Mouse (Mus musculus) liver, postnatal 0 days (tissue): ENCODE data around the gene Olfr1148. TPM values are rescaled to one million over a fixed set of nuclear protein-coding genes. Genes with fewer than 3 reads are reported as not detected.

Source experiments
- ATAC-seq: fragments of 200-750 bp; cut with Nextera tagmentation; 2 replicates; pipeline ENCODE4 v1.8.0; 2017; ENCODE audit warnings: mild to moderate bottlenecking, moderate library complexity
- DNase-seq: peaks from one replicate; pipeline ENCODE4 v3.0.0-alpha.2; 2016
- H3K27ac ChIP-seq: fragments of 300-500 bp; sonication (generic); 2 replicates; pipeline ENCODE4 v1.5.1; 2014; ENCODE audit warnings: antibody characterized with exemption, moderate library complexity, mild to moderate bottlenecking, low read depth
- H3K27me3 ChIP-seq: fragments of 300-500 bp; sonication (generic); 2 replicates; pipeline ENCODE4 v1.6.1; 2014; ENCODE audit warnings: low read length, control low read depth, mixed read lengths; ENCODE audit not compliant: insufficient read depth
- H3K36me3 ChIP-seq: fragments of 300-500 bp; sonication (generic); replicated peaks from 2 replicates; pipeline ENCODE4 v1.6.1; 2014; ENCODE audit warnings: mild to moderate bottlenecking, control low read depth, low read length, moderate library complexity, mixed read lengths; ENCODE audit not compliant: insufficient read depth
- H3K4me1 ChIP-seq: fragments of 300-500 bp; sonication (generic); 2 replicates; pipeline ENCODE4 v1.6.1; 2014; ENCODE audit warnings: antibody characterized with exemption, mild to moderate bottlenecking, control low read depth; ENCODE audit not compliant: insufficient read depth
- H3K4me2 ChIP-seq: fragments of 300-500 bp; sonication (generic); 2 replicates; pipeline ENCODE4 v1.6.1; 2014; ENCODE audit warnings: low read depth, mild to moderate bottlenecking, low read length, moderate library complexity, mixed read lengths
- H3K4me3 ChIP-seq: fragments of 300-500 bp; sonication (generic); 2 replicates; pipeline ENCODE4 v1.5.1; 2014; ENCODE audit warnings: low read depth, low read length
- H3K9ac ChIP-seq: fragments of 300-500 bp; sonication (generic); replicated peaks from 2 replicates; pipeline ENCODE4 v1.6.1; 2014; ENCODE audit warnings: mild to moderate bottlenecking, moderate library complexity
- H3K9me3 ChIP-seq: fragments of 300-500 bp; sonication (generic); 2 replicates; pipeline ENCODE4 v1.6.1; 2016; ENCODE audit warnings: mild to moderate bottlenecking, control low read depth, low read length, mixed read lengths
- CTCF ChIP-seq: sonication (generic); IDR thresholded peaks from 2 replicates; pipeline ENCODE4 v1.5.1; 2016; ENCODE audit warnings: antibody characterized with exemption, low read depth
- EP300 ChIP-seq: IDR thresholded peaks from 2 replicates; pipeline ENCODE4 v1.6.1; 2016; ENCODE audit warnings: antibody characterized with exemption, low read depth, mild to moderate bottlenecking
- WGBS: fragments of 180-500 bp; shearing (Covaris S2); extraction: QIAGEN DNeasy Blood & Tissue Kit; methylation state at CpG from one replicate; pipeline ENCODE4 v1.1.7; 2014; ENCODE audit not compliant: insufficient replicate concordance; 5-methylcytosine and 5-hydroxymethylcytosine counted together
- polyA plus RNA-seq: library from polyadenylated mRNA; unstranded; fragments of >200 nt; fragmentation: Nextera tagmentation; extraction: Ambion mirVana; gene quantifications from 2 replicates; pipeline ENCODE4 v1.2.1, GENCODE M21; 2015

Gene Olfr1148
- not detected in 2 replicates for polyA plus RNA-seq

DNA sequence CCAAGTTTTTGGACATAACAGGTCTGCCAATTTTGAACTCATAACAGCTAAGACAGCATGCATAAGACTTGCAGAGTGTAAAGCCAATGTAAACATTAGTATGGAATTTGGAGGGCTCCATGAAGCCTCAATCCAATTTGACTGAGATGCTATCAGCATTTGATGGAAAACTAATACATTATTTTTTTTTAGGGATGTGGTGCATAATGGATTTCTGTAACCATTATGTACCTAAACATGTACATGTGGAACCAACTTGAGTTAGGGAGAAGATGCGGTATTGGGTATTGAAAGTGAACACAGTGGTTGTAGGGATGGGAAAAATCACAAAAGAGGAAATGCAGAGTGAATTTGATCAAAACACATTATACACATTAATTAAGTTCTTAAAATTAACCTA is at the start of gene Olfr1148:
Gene Olfr1148, plus strand, starts transcription at position 301 of the 400 bp plus-strand sequence.
- Histone ChIP-seq H3K4me3 (no peak within 1 kb of the TSS), H3K9me3 (no peaks in the 10 kb centered on the region), H3K27me3 (no peaks in the 10 kb centered on the region), H3K4me1 (no peaks in the 10 kb centered on the region), H3K36me3 (no peaks in the 10 kb centered on the region), H3K4me2 (no peak within 1 kb of the TSS), H3K9ac (no peak within 1 kb of the TSS), H3K27ac (no peak within 1 kb of the TSS)
- DNase-seq (no peak), ATAC-seq (no peak)
- WGBS, result 61% methylated on average over 1 of the region's 1 CpGs
- TF ChIP-seq EP300 (no peak), CTCF (no peak)

DNA sequence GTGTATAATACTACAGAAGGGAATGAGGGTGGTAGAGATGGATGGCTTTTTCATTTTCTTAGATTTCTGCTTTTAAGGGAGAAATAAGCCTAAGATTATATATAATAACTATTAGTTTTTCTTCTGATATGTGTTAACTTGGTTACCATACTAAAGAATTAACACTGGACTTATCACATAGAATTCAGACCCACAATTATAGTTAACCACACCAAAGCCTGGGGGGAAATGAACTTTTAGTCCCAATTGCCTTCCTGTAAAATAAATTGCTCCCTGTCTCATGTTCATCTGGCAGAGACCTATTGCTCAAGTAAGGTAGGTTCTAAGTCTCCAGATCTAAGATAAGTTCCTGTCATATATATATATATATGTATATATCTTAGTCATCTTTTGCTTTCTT is 30.0 kb upstream of the Olfr1148 start, which contains the start of gene Olfr1143:
Gene Olfr1143, plus strand, starts transcription at position 301 of the 400 bp plus-strand sequence.
- no peak for DNase-seq

DNA sequence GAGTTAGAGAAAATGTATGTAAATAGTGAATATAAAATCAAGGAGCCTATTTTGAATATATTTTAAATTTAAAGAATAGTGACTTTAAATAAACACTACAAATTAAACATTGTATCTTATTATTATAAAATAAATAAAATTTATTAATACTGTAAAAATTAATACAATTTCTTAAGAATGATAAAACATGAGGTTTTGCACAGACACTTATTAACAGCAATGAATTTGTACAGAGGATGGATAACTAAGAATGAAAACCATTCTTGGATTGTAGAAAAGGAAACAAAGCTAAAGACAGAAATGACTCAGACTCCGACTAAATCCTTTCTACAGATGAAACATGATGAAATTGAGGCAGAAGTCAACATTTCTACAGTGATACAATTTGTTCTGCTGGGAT is 20.8 kb upstream of the Olfr1148 start, which contains the start of gene Olfr1145:
Gene Olfr1145, plus strand, starts transcription at position 301 of the 400 bp plus-strand sequence.
- WGBS, result 53% methylated on average over 1 of the region's 1 CpGs
- ATAC-seq, result no peak
- TF ChIP-seq EP300 (no peak), CTCF (no peak)
- Histone ChIP-seq H3K4me1 (no peaks in the 10 kb centered on the region), H3K36me3 (no peaks in the 10 kb centered on the region), H3K9me3 (no peaks in the 10 kb centered on the region), H3K4me3 (no peak within 1 kb of the TSS), H3K4me2 (no peak within 1 kb of the TSS), H3K27me3 (no peaks in the 10 kb centered on the region), H3K9ac (no peak within 1 kb of the TSS), H3K27ac (no peak within 1 kb of the TSS)
- DNase-seq, result no peak

More for the DNA sequence above, 30.0 kb upstream of the Olfr1148 start, which contains the start of gene Olfr1143:
- Histone ChIP-seq H3K9ac (no peak within 1 kb of the TSS), H3K36me3 (no peaks in the 10 kb centered on the region), H3K4me2 (no peak within 1 kb of the TSS), H3K4me1 (no peaks in the 10 kb centered on the region), H3K9me3 (no peaks in the 10 kb centered on the region), H3K4me3 (no peak within 1 kb of the TSS), H3K27me3 (no peaks in the 10 kb centered on the region), H3K27ac (no peak within 1 kb of the TSS)
- no peak for TF ChIP-seq CTCF
- TF ChIP-seq EP300, result no peak
- no peak for ATAC-seq

DNA sequence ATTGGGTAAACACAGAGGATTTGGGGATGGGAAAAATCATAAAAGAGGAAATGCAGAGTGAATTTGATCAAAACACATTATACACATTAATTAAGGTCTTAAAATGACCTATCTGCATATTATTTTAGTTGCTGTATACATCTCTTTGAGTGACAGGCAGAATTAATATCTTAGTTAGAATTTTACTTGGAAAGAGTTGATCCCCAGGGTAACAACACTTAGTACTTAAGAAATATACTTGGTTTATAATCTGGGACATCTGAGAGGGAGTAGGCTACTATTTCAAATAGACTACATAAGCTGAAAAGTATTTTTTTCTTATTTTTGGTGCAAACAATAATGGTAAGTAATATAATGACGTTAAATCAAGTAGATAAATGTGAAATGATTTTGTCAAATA is 13.4 kb downstream of the Olfr1148 start, which contains the start of gene Olfr1150-ps1:
Gene Olfr1150-ps1, plus strand, starts transcription at position 301 of the 400 bp plus-strand sequence.
- no peak for ATAC-seq
- WGBS, result 64% methylated on average over 1 of the region's 1 CpGs

DNA sequence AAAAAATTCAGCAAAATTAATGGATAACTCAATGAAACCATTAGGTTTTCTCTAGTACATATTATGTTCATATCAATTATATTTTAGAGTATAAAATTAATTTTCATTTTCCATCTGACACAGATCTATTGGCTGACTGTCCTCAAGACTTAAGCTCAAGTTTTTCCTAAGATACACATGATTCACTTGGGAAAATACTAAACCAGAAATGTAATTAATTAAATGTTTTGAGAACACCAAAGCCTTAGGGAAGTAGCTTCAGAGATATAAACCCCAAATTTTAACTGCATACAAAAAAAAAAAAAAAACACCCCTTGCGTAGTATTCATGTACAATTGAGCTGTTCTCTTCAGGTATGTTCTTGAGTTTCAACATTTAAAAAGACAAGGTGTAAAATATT is 25.2 kb downstream of the Olfr1148 start, which contains the start of gene Olfr1151:
Gene Olfr1151, plus strand, starts transcription at position 301 of the 400 bp plus-strand sequence.
- WGBS, result 81% methylated on average over 1 of the region's 1 CpGs
- Histone ChIP-seq H3K27ac (no peak within 1 kb of the TSS), H3K36me3 (no peaks in the 10 kb centered on the region), H3K27me3 (no peaks in the 10 kb centered on the region), H3K9ac (no peak within 1 kb of the TSS), H3K9me3 (no peaks in the 10 kb centered on the region), H3K4me1 (no peaks in the 10 kb centered on the region), H3K4me2 (no peak within 1 kb of the TSS), H3K4me3 (no peak within 1 kb of the TSS)
- TF ChIP-seq EP300, result no peak
- no peak for TF ChIP-seq CTCF
- ATAC-seq, result no peak
- no peak for DNase-seq

More for the DNA sequence above, 13.4 kb downstream of the Olfr1148 start, which contains the start of gene Olfr1150-ps1:
- Histone ChIP-seq H3K9me3 (no peaks in the 10 kb centered on the region), H3K4me1 (no peaks in the 10 kb centered on the region), H3K27ac (no peak within 1 kb of the TSS), H3K27me3 (no peaks in the 10 kb centered on the region), H3K9ac (no peak within 1 kb of the TSS), H3K4me3 (no peak within 1 kb of the TSS), H3K36me3 (no peaks in the 10 kb centered on the region), H3K4me2 (no peak within 1 kb of the TSS)
- no peak for DNase-seq
- TF ChIP-seq CTCF, result no peak

DNA sequence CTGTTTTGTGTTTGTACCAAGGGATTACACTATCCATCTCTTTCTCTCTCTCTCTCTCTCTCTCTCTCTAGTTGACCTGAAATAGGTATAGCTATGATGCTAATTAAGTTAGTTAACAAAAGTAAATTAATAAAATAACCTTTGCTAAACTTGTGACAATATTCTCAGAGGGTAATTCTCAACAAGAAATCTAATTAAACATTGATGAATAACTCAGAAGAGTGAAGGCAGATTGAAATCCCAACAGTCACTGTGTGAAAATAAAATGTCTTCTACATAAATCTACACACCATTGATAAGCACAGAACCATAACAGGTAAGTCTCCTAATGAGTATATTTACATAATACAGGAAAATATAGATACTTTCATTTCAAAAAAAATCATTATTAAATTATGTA is 35.9 kb downstream of the Olfr1148 start, which contains the start of gene Olfr1152:
Gene Olfr1152, plus strand, starts transcription at position 301 of the 400 bp plus-strand sequence.
- no peak for ATAC-seq
- TF ChIP-seq CTCF (no peak), EP300 (no peak)

More for the DNA sequence above, 35.9 kb downstream of the Olfr1148 start, which contains the start of gene Olfr1152:
- Histone ChIP-seq H3K4me2 (no peak within 1 kb of the TSS), H3K4me1 (no peaks in the 10 kb centered on the region), H3K27ac (no peak within 1 kb of the TSS), H3K9me3 (no peaks in the 10 kb centered on the region), H3K4me3 (no peak within 1 kb of the TSS), H3K9ac (no peak within 1 kb of the TSS), H3K36me3 (no peaks in the 10 kb centered on the region), H3K27me3 (no peaks in the 10 kb centered on the region)
- no peak for DNase-seq

Other genes starting within 250 kb of the Olfr1148 start
- not detected in 2 replicates for gene Olfr1130, start 224.3 kb upstream of the Olfr1148 start, polyA plus RNA-seq
- gene Olfr1131, start 203.4 kb upstream of the Olfr1148 start, polyA plus RNA-seq, result not detected in 2 replicates
- gene Olfr1132, start 193.0 kb upstream of the Olfr1148 start, polyA plus RNA-seq, result not detected in 2 replicates
- gene Olfr1133, start 183.2 kb upstream of the Olfr1148 start, polyA plus RNA-seq, result not detected in 2 replicates
- not detected in 2 replicates for gene Olfr1134, start 172.1 kb upstream of the Olfr1148 start, polyA plus RNA-seq
- gene Olfr1135, start 156.9 kb upstream of the Olfr1148 start, polyA plus RNA-seq, result not detected in 2 replicates
- not detected in 2 replicates for gene Olfr1136, start 136.6 kb upstream of the Olfr1148 start, polyA plus RNA-seq
- not detected in 2 replicates for gene Olfr1137, start 117.4 kb upstream of the Olfr1148 start, polyA plus RNA-seq
- gene Olfr1138, start 90.6 kb upstream of the Olfr1148 start, polyA plus RNA-seq, result not detected in 2 replicates
- not detected in 2 replicates for gene Olfr1140, start 86.8 kb upstream of the Olfr1148 start, polyA plus RNA-seq
- not detected in 2 replicates for gene Olfr1141, start 76.5 kb upstream of the Olfr1148 start, polyA plus RNA-seq
- not detected in 2 replicates for gene Olfr152, start 51.0 kb upstream of the Olfr1148 start, polyA plus RNA-seq
- not detected in 2 replicates for gene Olfr1143, start 29.9 kb upstream of the Olfr1148 start, polyA plus RNA-seq
- not detected in 2 replicates for gene Olfr1145, start 20.7 kb upstream of the Olfr1148 start, polyA plus RNA-seq
- not detected in 2 replicates for gene Olfr1150-ps1, start 13.5 kb downstream of the Olfr1148 start, polyA plus RNA-seq
- not detected in 2 replicates for gene Olfr1151, start 25.3 kb downstream of the Olfr1148 start, polyA plus RNA-seq
- gene Olfr1152, start 36.0 kb downstream of the Olfr1148 start, polyA plus RNA-seq, result not detected in 2 replicates
- not detected in 2 replicates for gene Olfr1153, start 64.4 kb downstream of the Olfr1148 start, polyA plus RNA-seq
- gene Olfr1154, start 74.6 kb downstream of the Olfr1148 start, polyA plus RNA-seq, result not detected in 2 replicates
- not detected in 2 replicates for gene Olfr1155, start 114.6 kb downstream of the Olfr1148 start, polyA plus RNA-seq
- gene Olfr1156, start 122.6 kb downstream of the Olfr1148 start, polyA plus RNA-seq, result not detected in 2 replicates
- gene Olfr1157, start 137.8 kb downstream of the Olfr1148 start, polyA plus RNA-seq, result not detected in 2 replicates
- gene Olfr74, start 144.1 kb downstream of the Olfr1148 start, polyA plus RNA-seq, result not detected in 2 replicates
- not detected in 2 replicates for gene Olfr1158, start 159.6 kb downstream of the Olfr1148 start, polyA plus RNA-seq
- gene Olfr1160, start 177.7 kb downstream of the Olfr1148 start, polyA plus RNA-seq, result not detected in 2 replicates
- gene Olfr1161, start 192.2 kb downstream of the Olfr1148 start, polyA plus RNA-seq, result not detected in 2 replicates
- gene Olfr73, start 207.2 kb downstream of the Olfr1148 start, polyA plus RNA-seq, result not detected in 2 replicates
- gene Olfr1162, start 220.6 kb downstream of the Olfr1148 start, polyA plus RNA-seq, result not detected in 2 replicates
- gene Olfr1163, start 241.3 kb downstream of the Olfr1148 start, polyA plus RNA-seq, result not detected in 2 replicates